Comparison of ENCODE assay signal across 23 mouse cellular contexts in genomic region chr19:45489961-45490360, GRCm38 (mm10).
DNase-seq lines count a peak whose midpoint lies in the region; ATAC-seq and TF ChIP-seq lines count a peak whose summit lies in the region.
"Had no signal": no experiment of that assay in that cellular context is flagged by ENCODE, and none has a peak within 500 bp of the region (broad histone marks: within the 10 kb centered on the region; RNA-seq: fewer than 3 reads in every experiment).

No protein-coding gene starts in this region.

- no peak overlapping the region for H3K9ac ChIP-seq in liver, embryonic 13.5 days
- H3K9ac ChIP-seq in liver, embryonic 16.5 days (ENCODE audit: low read depth, low read length): no peak overlapping the region
- H3K9ac ChIP-seq in liver, postnatal 0 days (replicated peaks): no peak overlapping the region
- no peak overlapping the region for H3K9ac ChIP-seq in intestine, postnatal 0 days (ENCODE audit: low read depth, low read length)
- H3K9ac ChIP-seq: embryonic facial prominence, embryonic 12.5 days; forebrain, embryonic 13.5 days; forebrain, embryonic 15.5 days; forebrain, postnatal 0 days had no signal

- H3K4me3 ChIP-seq in liver, embryonic 13.5 days (replicated peaks): no peak overlapping the region
- no peak overlapping the region for H3K4me3 ChIP-seq in liver, embryonic 16.5 days (ENCODE audit: low read depth, low read length)
- no peak overlapping the region for H3K4me3 ChIP-seq in liver, postnatal 0 days (ENCODE audit: low read depth, low read length)
- H3K4me3 ChIP-seq in intestine, postnatal 0 days (ENCODE audit: low read depth, low read length): no peak overlapping the region
- H3K4me3 ChIP-seq: embryonic facial prominence, embryonic 10.5 days; embryonic facial prominence, embryonic 12.5 days; forebrain, embryonic 13.5 days; forebrain, embryonic 15.5 days had no signal

- peaks cover 18% of the 10 kb centered on the region for H3K36me3 ChIP-seq in liver, embryonic 13.5 days
- H3K36me3 ChIP-seq in liver, embryonic 16.5 days (ENCODE audit: control insufficient read depth, insufficient read depth): 0 out of 2 replicates have a peak, but pooled peaks cover 3% of the 10 kb centered on the region
- no peaks in the 10 kb centered on the region for H3K36me3 ChIP-seq in liver, postnatal 0 days (replicated peaks; ENCODE audit: insufficient read depth, low read length)
- H3K36me3 ChIP-seq in intestine, postnatal 0 days (ENCODE audit: control insufficient read depth, insufficient read depth): no peaks in the 10 kb centered on the region
- H3K36me3 ChIP-seq: embryonic facial prominence, embryonic 10.5 days; embryonic facial prominence, embryonic 12.5 days; forebrain, embryonic 15.5 days had no signal

- H3K27me3 ChIP-seq in liver, embryonic 13.5 days: no peaks in the 10 kb centered on the region
- H3K27me3 ChIP-seq in liver, embryonic 16.5 days (ENCODE audit: control insufficient read depth, insufficient read depth, low read depth, low read length): no peaks in the 10 kb centered on the region
- H3K27me3 ChIP-seq in liver, postnatal 0 days (ENCODE audit: insufficient read depth, low read length): no peaks in the 10 kb centered on the region
- no peaks in the 10 kb centered on the region for H3K27me3 ChIP-seq in intestine, postnatal 0 days (replicated peaks; ENCODE audit: control insufficient read depth, insufficient read depth, low read length)
- H3K27me3 ChIP-seq: embryonic facial prominence, embryonic 12.5 days; forebrain, embryonic 13.5 days; forebrain, embryonic 15.5 days; Patski had no signal

- no peak overlapping the region for H3K27ac ChIP-seq in liver, embryonic 13.5 days
- H3K27ac ChIP-seq in liver, embryonic 16.5 days (ENCODE audit: low read length): no peak overlapping the region
- H3K27ac ChIP-seq in liver, postnatal 0 days (ENCODE audit: low read depth): no peak overlapping the region
- H3K27ac ChIP-seq in intestine, postnatal 0 days (ENCODE audit: low read depth, low read length): no peak overlapping the region
- H3K27ac ChIP-seq: embryonic facial prominence, embryonic 10.5 days; embryonic facial prominence, embryonic 12.5 days; forebrain, embryonic 13.5 days; forebrain, embryonic 15.5 days had no signal

- no peak for DNase-seq in liver, embryonic 13.5 days
- DNase-seq in liver: no peak
- DNase-seq in liver, postnatal 0 days: no peak
- DNase-seq in c-Kit-positive CD71-positive TER-119-negative erythroid progenitor cells, embryonic 14.5 days (ENCODE audit: low read depth): peak; percentile 25
- no peak for DNase-seq in cerebellum, adult 18-20 months
- DNase-seq: adrenal gland, adult 8-10 months; adrenal gland, postnatal 14 days; adrenal gland, postnatal 36 days; cerebellum, adult 11 months; cerebellum, adult 2 months; cerebellum, adult 9-10 months; cerebellum, postnatal 10 days; cerebellum, postnatal 25 days; forebrain, postnatal 0 days had no signal

- ATAC-seq in liver, embryonic 13.5 days (ENCODE audit: low read depth): peak; percentile 66
- ATAC-seq in liver, embryonic 16.5 days (ENCODE audit: low read depth): 0 out of 2 replicates have a peak, but pooled peaks have one; percentile 16
- ATAC-seq in liver, postnatal 0 days: no peak
- ATAC-seq in megakaryocyte-erythroid progenitor cell, adult 5-6 weeks (replicated peaks; ENCODE audit: low FRiP score, low TSS enrichment, poor library complexity, severe bottlenecking): peak; percentile 52; the same call in 1 of the 2 replicates
- no peak for ATAC-seq in intestine, postnatal 0 days
- ATAC-seq: activated CD4-positive, CD25-positive, alpha-beta regulatory T cell, adult 4 months; forebrain, embryonic 13.5 days; forebrain, embryonic 15.5 days; forebrain, postnatal 0 days; Patski had no signal

- TF ChIP-seq EP300 in liver, postnatal 0 days (IDR thresholded peaks at IDR 0.05; ENCODE audit: low read depth): no peak

- H3K4me2 ChIP-seq in liver, embryonic 13.5 days: no peak overlapping the region
- no peak overlapping the region for H3K4me2 ChIP-seq in liver, embryonic 16.5 days (ENCODE audit: low read depth, low read length)
- no peak overlapping the region for H3K4me2 ChIP-seq in liver, postnatal 0 days (ENCODE audit: low read depth, low read length)
- no peak overlapping the region for H3K4me2 ChIP-seq in intestine, postnatal 0 days (replicated peaks; ENCODE audit: low read depth)
- H3K4me2 ChIP-seq: embryonic facial prominence, embryonic 12.5 days; forebrain, embryonic 13.5 days; forebrain, embryonic 15.5 days had no signal

- no peak for TF ChIP-seq CTCF in liver, postnatal 0 days (IDR thresholded peaks at IDR 0.05; ENCODE audit: low read depth)
- no peak for TF ChIP-seq CTCF in intestine, postnatal 0 days (IDR thresholded peaks at IDR 0.05; ENCODE audit: low read depth)

- WGBS in liver, embryonic 13.5 days (ENCODE audit: insufficient replicate concordance): 41% methylated on average over 6 of the region's 6 CpGs
- WGBS in liver, embryonic 16.5 days (ENCODE audit: insufficient replicate concordance): 37% methylated on average over 6 of the region's 6 CpGs
- 60% methylated on average over 6 of the region's 6 CpGs for WGBS in liver, postnatal 0 days (ENCODE audit: insufficient replicate concordance)
- 58% methylated on average over 6 of the region's 6 CpGs for WGBS in intestine, postnatal 0 days

- no peaks in the 10 kb centered on the region for H3K9me3 ChIP-seq in liver, embryonic 13.5 days (replicated peaks)
- H3K9me3 ChIP-seq in liver, embryonic 16.5 days (replicated peaks; ENCODE audit: control insufficient read depth, low read length): no peaks in the 10 kb centered on the region
- no peaks in the 10 kb centered on the region for H3K9me3 ChIP-seq in liver, postnatal 0 days (ENCODE audit: low read length)
- H3K9me3 ChIP-seq in intestine, postnatal 0 days (ENCODE audit: control insufficient read depth): no peaks in the 10 kb centered on the region
- H3K9me3 ChIP-seq: embryonic facial prominence, embryonic 10.5 days; embryonic facial prominence, embryonic 12.5 days; forebrain, embryonic 13.5 days; forebrain, embryonic 15.5 days had no signal

- peaks cover 41% of the 10 kb centered on the region for H3K4me1 ChIP-seq in liver, embryonic 13.5 days (replicated peaks)
- H3K4me1 ChIP-seq in liver, embryonic 16.5 days (ENCODE audit: control insufficient read depth, low read depth, low read length): peaks cover 6% of the 10 kb centered on the region
- H3K4me1 ChIP-seq in liver, postnatal 0 days (ENCODE audit: insufficient read depth): 0 out of 2 replicates have a peak, but pooled peaks cover 2% of the 10 kb centered on the region
- H3K4me1 ChIP-seq in intestine, postnatal 0 days (replicated peaks; ENCODE audit: control insufficient read depth, insufficient read depth, low read length): no peaks in the 10 kb centered on the region
- H3K4me1 ChIP-seq: embryonic facial prominence, embryonic 12.5 days had no signal

Comparison
In these comparisons a context has a peak if more than half of its experiments do, and no peak if none do; other contexts are left out.
1. ATAC-seq: peak in liver, embryonic 13.5 days (single experiment), liver, embryonic 16.5 days (single experiment) and megakaryocyte-erythroid progenitor cell, adult 5-6 weeks (single experiment); none in liver, postnatal 0 days (single experiment) and intestine, postnatal 0 days (single experiment).